ENCODE assay signal across 12 mouse cellular contexts in the genomic region with DNA sequence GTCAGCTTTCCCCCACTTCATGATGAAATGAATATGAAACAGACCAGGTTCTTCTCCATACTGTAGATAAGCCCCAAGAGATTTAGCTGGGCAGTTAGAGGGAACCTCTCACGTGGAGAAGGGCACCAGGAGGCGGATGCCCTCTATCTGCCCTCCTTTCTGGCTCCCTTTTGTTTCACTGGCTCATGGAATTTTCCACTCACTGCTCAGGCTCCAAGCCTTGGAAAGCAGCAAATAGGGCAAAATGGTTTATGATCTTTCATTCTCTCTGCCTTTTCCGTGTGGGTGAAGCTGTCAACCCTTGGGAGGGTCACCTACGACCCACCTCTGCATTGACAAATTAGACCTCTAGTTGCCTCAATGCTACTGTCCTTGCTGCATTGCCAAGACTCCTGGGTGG. TPM values are rescaled to one million over a fixed set of nuclear protein-coding genes. Genes with fewer than 3 reads are reported as not detected.
DNase-seq lines count a peak whose midpoint lies in the region; ATAC-seq lines count a peak whose summit lies in the region.
"Had no signal": no experiment of that assay in that cellular context is flagged by ENCODE, and none has a peak within 500 bp of the region (broad histone marks: within the 10 kb centered on the region; RNA-seq: fewer than 3 reads in every experiment).

No protein-coding gene starts in this region.

- no peaks in the 10 kb centered on the region for H3K27me3 ChIP-seq in heart, embryonic 11.5 days (ENCODE audit: control insufficient read depth, insufficient read depth, low read length)
- no peaks in the 10 kb centered on the region for H3K27me3 ChIP-seq in limb, embryonic 10.5 days (ENCODE audit: low read depth, poor library complexity, severe bottlenecking)
- H3K27me3 ChIP-seq in midbrain, embryonic 13.5 days: no peaks in the 10 kb centered on the region
- H3K27me3 ChIP-seq: embryonic facial prominence, embryonic 13.5 days; limb, embryonic 15.5 days had no signal

- H3K9me3 ChIP-seq in heart, embryonic 11.5 days (replicated peaks; ENCODE audit: control insufficient read depth, low read length): no peaks in the 10 kb centered on the region
- H3K9me3 ChIP-seq in limb, embryonic 10.5 days (replicated peaks): no peaks in the 10 kb centered on the region
- H3K9me3 ChIP-seq in midbrain, embryonic 13.5 days: no peaks in the 10 kb centered on the region
- H3K9me3 ChIP-seq: embryonic facial prominence, embryonic 13.5 days; limb, embryonic 15.5 days had no signal

- H3K9ac ChIP-seq in heart, embryonic 11.5 days (ENCODE audit: low read depth, low read length): no peak overlapping the region
- H3K9ac ChIP-seq in midbrain, embryonic 13.5 days (replicated peaks): no peak overlapping the region
- H3K9ac ChIP-seq: embryonic facial prominence, embryonic 13.5 days; limb, embryonic 15.5 days had no signal

- H3K4me2 ChIP-seq in heart, embryonic 11.5 days: no peak overlapping the region
- H3K4me2 ChIP-seq in midbrain, embryonic 13.5 days (replicated peaks): no peak overlapping the region
- H3K4me2 ChIP-seq: embryonic facial prominence, embryonic 13.5 days; limb, embryonic 15.5 days had no signal

- H3K4me1 ChIP-seq in heart, embryonic 11.5 days (ENCODE audit: control insufficient read depth, insufficient read depth, low read length): peaks cover 4% of the 10 kb centered on the region
- H3K4me1 ChIP-seq in limb, embryonic 10.5 days: no peaks in the 10 kb centered on the region
- 0 out of 2 replicates have a peak, but pooled peaks cover 5% of the 10 kb centered on the region for H3K4me1 ChIP-seq in midbrain, embryonic 13.5 days (replicated peaks)
- H3K4me1 ChIP-seq: embryonic facial prominence, embryonic 13.5 days; limb, embryonic 15.5 days had no signal

- no peak overlapping the region for H3K27ac ChIP-seq in heart, embryonic 11.5 days (ENCODE audit: low read depth, low read length)
- no peak overlapping the region for H3K27ac ChIP-seq in limb, embryonic 10.5 days
- H3K27ac ChIP-seq in midbrain, embryonic 13.5 days: no peak overlapping the region
- H3K27ac ChIP-seq: embryonic facial prominence, embryonic 13.5 days; limb, embryonic 15.5 days had no signal

- no peak for ATAC-seq in heart, embryonic 11.5 days (replicated peaks; ENCODE audit: insufficient number of reproducible peaks, low FRiP score, low TSS enrichment)
- no peak for ATAC-seq in midbrain, embryonic 13.5 days

- peak; percentile 90 for DNase-seq in heart, adult 11 months
- DNase-seq in MN1 (ENCODE audit: low spot score): peak; percentile 33
- DNase-seq in adrenal gland, postnatal 36 days: peak; percentile 63 to 66
- DNase-seq in kidney, adult 9 months: peak; percentile 68
- no peak for DNase-seq in limb, embryonic 10.5 days (ENCODE audit: low spot score)
- DNase-seq: lung, postnatal 4 days; right cerebral cortex, postnatal 14 days had no signal

- WGBS in heart, embryonic 11.5 days (ENCODE audit: insufficient replicate concordance): 46% methylated on average over 4 of the region's 4 CpGs
- WGBS in limb, embryonic 10.5 days: 77% methylated on average over 4 of the region's 4 CpGs
- 69% methylated on average over 4 of the region's 4 CpGs for WGBS in midbrain, embryonic 13.5 days

- no peak overlapping the region for H3K4me3 ChIP-seq in heart, embryonic 11.5 days (ENCODE audit: low read depth, low read length)
- H3K4me3 ChIP-seq in limb, embryonic 10.5 days: no peak overlapping the region
- H3K4me3 ChIP-seq in midbrain, embryonic 13.5 days (replicated peaks): no peak overlapping the region
- H3K4me3 ChIP-seq: embryonic facial prominence, embryonic 13.5 days; limb, embryonic 15.5 days had no signal

- no peaks in the 10 kb centered on the region for H3K36me3 ChIP-seq in heart, embryonic 11.5 days (ENCODE audit: control insufficient read depth, insufficient read depth, low read length)
- H3K36me3 ChIP-seq in limb, embryonic 10.5 days: no peaks in the 10 kb centered on the region
- no peaks in the 10 kb centered on the region for H3K36me3 ChIP-seq in midbrain, embryonic 13.5 days
- H3K36me3 ChIP-seq: embryonic facial prominence, embryonic 13.5 days; limb, embryonic 15.5 days had no signal

RNA-seq across cellular contexts. Expression of a gene that starts 27.8 kb away (rescaled TPM):
- 9.4 and 10.2 TPM in 2 replicates for polyA plus RNA-seq in heart, embryonic 11.5 days (2014; fragmentation: Nextera tagmentation; extraction: Ambion mirVana)
- 100 to 1,000 TPM in 1 of 2 experiments, 10 to 100 TPM in 1; 70.4 to 108 TPM for total RNA-seq in adrenal gland, postnatal 36 days (2021)
- 13.8 and 20.9 TPM in 2 replicates for polyA plus RNA-seq in limb, embryonic 10.5 days (2016; fragmentation: Nextera tagmentation; extraction: Ambion mirVana)
- 25.9 and 28.4 TPM in 2 replicates for polyA plus RNA-seq in midbrain, embryonic 13.5 days (2015; fragmentation: Nextera tagmentation; extraction: Ambion mirVana)

RNA-seq across cellular contexts. Expression of a gene that starts 36.2 kb away (rescaled TPM):
- 0.06 TPM in 1 of 2 replicates, not detected in the other for polyA plus RNA-seq in heart, embryonic 11.5 days (2014; fragmentation: Nextera tagmentation; extraction: Ambion mirVana)
- under 1 TPM; 0.20 to 0.43 TPM for total RNA-seq in adrenal gland, postnatal 36 days (2021)
- polyA plus RNA-seq in limb, embryonic 10.5 days (2016; fragmentation: Nextera tagmentation; extraction: Ambion mirVana): not detected in 2 replicates
- 0.03 and 0.10 TPM in 2 replicates for polyA plus RNA-seq in midbrain, embryonic 13.5 days (2015; fragmentation: Nextera tagmentation; extraction: Ambion mirVana)
- total RNA-seq: layer of hippocampus, adult 8-10 months had no signal

RNA-seq across cellular contexts. Expression of a gene that starts 49.6 kb away (rescaled TPM):
- polyA plus RNA-seq in heart, embryonic 11.5 days (2014; fragmentation: Nextera tagmentation; extraction: Ambion mirVana): 40.0 and 43.5 TPM in 2 replicates
- 10 to 100 TPM; 43.3 to 46.0 TPM for total RNA-seq in adrenal gland, postnatal 36 days (2021)
- 51.3 and 53.6 TPM in 2 replicates for polyA plus RNA-seq in limb, embryonic 10.5 days (2016; fragmentation: Nextera tagmentation; extraction: Ambion mirVana)
- polyA plus RNA-seq in midbrain, embryonic 13.5 days (2015; fragmentation: Nextera tagmentation; extraction: Ambion mirVana): 47.9 and 52.4 TPM in 2 replicates
